Mouse (Mus musculus) gastrocnemius, postnatal 36 days (tissue): ENCODE measurements around the gene Eif2b4. TPM values are rescaled to one million over a fixed set of nuclear protein-coding genes. Genes with fewer than 3 reads are reported as not detected.

ENCODE experiments used
- DNase-seq, 2 experiments: peaks; one replicate each; pipeline ENCODE4 v3.0.0; 2022
- intact Hi-C: fragments of 180-260 bp; cut with DNase I; formaldehyde crosslinking; loops from one replicate; pipeline ENCODE4 v1.15.1; 2025
- total RNA-seq, 2 experiments: library from RNA; stranded (reverse); gene quantifications; 2 replicates each; pipeline ENCODE4 v1.2.3; 2021

Eif2b4 gene
- total RNA-seq, 2 experiments from 2014 or later = 44.1 to 52.9 TPM

DNA sequence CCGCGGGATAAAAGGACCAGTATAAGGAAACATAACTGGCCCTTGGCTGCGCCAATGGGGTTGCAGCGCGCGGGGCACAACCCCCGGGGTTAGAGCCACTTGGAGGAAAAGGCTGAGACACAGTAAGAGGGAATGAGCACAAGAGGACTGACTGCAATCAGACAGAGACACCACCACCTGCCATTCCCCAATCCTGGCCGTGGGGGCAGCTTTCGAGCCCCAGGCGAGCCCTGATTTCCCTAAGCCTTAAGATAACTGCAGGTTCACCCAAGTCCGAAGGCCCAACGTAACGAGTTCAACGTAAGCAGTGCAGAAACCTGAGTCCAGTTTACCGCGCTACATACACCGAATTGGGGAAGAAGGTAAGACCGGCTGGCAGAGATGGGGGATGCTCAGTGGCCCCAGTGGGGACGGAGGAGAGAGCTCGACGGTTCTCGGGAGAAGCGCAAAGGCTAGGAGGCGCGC, 13.9 kb downstream of the Eif2b4 start:
- intact Hi-C loops = no loop called here

DNA sequence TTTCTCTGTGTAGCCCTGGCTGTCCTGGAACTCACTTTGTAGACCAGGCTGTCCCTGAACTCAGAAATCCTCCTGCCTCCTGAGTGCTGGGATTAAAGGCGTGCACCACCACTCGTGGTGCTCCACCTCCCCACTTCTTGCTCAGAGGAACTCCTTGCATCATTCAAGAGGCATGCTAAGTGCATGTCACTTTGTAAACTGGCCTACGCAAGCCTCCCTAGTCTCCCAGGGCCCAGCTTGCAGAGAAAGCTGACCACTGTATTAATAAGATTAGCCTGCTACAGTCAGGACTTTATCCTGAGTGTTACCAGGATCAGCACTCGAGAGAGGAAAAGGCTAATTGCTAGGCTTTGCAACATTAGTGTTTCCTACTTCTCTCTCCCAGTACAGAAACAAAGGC, 24.6 kb downstream of the Eif2b4 start:
- no peak for DNase-seq
- intact Hi-C loops = no loop called here

More for the DNA sequence above, 13.9 kb downstream of the Eif2b4 start:
- no peak for DNase-seq

DNA sequence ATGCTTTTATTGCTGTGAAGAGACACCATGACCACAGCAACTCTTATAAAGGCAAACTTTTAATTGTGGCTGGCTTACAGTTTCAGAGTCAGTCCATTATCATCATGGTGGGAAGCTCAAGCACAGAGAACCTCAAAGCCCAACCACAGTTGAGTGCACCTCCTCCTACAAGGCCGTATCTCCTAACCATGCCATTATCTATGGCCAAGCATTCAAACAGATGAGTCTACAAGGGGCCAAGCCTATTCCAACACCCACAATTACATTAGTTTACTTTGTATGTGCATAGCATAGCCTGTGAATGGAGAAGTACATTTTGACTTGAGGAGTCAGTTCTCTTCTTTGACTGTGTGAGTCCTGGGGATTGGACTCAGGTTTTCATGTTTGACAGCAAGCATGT, 28.4 kb downstream of the Eif2b4 start:
- no peak for DNase-seq
- intact Hi-C loops = no loop called here

DNA sequence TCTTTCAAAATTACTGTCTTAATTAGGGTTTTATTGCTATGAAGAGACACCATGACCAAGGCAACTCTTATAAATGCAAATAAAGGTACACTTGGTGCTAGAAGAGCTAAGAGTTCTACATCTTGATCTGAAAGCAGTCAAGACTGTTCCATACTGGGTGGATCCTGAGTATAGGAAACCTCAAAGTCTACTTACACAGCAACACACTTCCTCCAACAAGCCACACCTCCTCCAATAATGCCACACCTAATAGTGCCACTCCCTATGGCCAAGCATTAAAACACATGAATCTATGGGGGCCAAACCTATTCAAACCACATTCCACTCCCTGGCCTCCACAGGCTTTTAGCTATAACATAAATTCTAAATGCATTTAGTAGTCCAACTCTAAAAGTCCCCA, 30.8 kb downstream of the Eif2b4 start:
- intact Hi-C loops = no loop called here
- no peak for DNase-seq

DNA sequence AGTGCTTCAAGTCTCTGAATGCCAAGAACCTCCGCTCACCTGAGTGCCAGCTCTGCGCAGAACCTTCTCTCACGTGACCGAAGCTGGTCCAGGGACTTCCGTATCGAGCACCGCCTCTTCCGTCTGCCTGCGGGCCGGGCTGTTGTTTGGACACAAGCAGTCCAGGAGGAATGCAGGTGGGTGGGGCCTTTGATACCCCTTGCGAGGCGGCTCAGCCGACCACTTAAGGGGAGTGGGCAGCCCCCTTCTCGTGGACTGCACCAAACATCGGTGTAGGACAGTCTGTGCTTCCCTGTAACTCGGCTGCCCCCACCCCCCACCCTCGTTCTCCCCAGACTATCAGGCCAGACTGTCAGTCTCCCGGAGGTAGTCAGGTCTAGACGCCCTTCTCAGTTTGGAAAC, 39.1 kb downstream of the Eif2b4 start, which contains the start of gene Mpv17:
Gene Mpv17 (minus strand): TSS at position 100 of the 402 bp plus-strand sequence.
- intact Hi-C loops = no loop called here
- DNase-seq = peak; percentile 69 to 76

DNA sequence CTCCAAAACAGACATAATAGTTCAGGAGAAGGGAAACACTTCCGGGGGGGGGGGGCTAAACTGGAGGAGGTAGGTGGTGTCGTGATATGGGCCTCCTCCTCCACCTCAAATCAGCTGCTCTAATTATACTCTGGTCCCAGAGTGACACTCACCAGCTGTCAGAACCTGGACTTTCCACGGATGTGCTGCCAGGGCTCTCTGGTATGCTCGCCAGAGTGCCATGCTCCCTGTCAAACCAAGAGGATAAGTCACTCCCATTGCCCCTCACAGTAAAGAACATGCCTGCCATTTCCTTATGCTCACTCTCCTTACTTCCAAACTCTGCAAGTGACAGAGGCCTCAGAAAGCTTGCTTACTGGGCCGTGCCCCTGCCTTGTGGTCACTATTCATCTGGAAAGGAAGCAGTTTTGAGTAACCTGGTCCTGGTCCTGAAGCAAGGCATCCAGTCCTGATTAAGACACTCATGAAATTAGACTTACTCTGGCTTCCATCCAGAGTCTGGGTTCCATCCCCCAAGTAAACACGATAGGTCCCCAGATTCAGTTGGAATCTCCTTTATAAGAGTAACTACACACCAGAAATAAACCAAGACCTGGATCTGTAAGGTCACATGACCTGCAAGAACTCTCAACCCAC, 39.6 kb downstream of the Eif2b4 start:
- DNase-seq = peak in 1 of 2 experiments; percentile 30
- intact Hi-C loops = no loop called here

DNA sequence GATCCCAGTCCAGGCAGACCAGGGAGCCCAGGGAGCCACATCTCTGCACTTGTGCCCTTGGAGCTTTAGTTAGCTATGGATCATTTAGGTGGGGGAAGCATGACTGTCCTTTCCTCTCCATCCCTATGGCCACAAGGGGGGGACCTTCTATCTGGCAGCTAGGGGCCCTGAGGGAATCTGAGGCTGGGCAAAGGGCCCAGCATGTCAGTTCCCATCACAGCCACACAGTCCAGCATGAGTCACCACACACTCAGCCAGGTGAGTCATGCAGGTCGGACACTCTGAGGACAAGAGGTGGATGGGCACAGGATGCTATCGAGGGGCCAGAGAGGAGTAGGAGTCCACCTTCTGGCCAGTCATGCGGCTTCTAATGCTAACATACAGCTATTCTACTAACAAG, 41.5 kb downstream of the Eif2b4 start:
- peak in 1 of 2 experiments; percentile 19 for DNase-seq
- intact Hi-C loops = no loop called here

DNA sequence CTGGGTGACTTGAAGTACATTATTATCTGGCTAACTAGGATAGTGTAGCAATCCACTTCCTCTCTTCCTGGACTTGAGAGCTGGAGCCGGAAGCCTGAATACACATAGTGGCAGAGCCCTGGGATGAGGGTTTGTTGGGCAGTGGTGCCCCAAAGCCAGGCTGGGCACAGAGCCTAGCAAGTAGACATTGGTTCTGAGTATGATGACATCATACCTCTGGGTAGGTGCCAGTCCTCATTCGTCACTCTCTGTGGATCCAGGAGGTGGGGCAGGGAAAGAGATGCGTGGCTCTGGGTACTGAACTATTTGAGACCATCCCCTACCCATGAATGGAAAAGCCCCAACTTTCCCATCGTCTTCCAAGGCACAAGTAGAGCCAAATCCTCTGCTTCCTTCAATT, 43.4 kb downstream of the Eif2b4 start:
- no peak for DNase-seq
- intact Hi-C loops = no loop called here

DNA sequence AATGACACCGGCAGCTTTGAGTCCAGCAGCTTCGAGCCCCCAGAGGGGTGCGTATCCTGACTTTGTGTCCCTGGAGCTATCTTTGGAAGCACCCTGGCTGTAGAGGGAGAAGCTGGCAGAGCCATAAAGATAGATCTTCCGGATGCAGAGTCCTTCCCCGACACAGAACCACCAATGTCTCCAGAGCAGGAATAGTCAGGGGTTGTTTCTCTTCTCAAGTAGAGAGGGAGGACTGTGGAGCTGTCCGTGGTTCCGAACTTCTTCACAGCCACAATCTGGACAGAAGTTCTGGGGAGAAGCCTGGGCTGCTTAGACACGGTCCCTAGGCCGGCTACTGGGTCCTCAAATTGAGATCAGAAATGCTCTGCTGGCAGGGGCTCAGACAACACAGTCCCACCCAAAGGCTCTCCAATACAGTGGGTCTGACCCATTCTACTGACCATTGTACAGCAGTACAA, 54.2 kb downstream of the Eif2b4 start:
- intact Hi-C loops = no loop called here
- no peak for DNase-seq

DNA sequence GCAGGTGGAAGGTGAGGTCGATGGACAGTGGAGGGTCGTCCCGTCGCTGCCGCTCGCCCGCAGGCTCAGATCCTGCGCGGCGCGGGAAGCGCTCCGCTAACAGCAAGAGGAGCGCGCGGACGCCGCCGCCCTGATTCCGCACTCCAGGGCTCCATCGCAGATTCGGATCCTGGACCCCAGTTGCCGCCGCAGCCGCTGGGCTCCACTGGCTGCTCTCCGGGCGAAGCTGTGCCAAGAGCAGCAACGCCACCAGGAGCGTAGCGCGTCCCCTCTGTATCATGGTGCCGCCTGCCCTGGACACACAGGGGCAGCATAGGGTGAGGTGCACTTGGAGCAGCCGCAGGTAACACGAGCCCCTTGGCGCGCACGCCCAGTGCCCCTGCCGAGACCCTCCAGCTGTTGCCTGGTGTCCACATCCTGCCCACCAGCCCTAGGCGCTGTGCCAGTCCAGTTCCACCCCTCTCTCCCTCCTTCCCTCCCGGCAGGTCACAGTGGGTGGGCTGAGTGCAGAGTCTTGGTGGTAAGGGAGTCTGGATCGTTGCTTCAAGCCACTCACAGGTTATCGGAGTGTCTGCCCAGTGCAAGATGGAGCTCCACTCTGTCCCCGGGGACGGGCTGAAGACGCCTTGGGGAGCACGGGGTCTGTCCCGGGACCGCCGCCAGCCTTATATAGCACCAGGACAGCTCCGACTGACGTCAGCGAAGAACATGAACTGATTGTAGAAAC, 54.8 kb downstream of the Eif2b4 start, which contains the start of gene Ucn:
Gene Ucn (minus strand): TSS at position 589 of the 727 bp plus-strand sequence.
- DNase-seq = no peak
- intact Hi-C loops = no loop called here

DNA sequence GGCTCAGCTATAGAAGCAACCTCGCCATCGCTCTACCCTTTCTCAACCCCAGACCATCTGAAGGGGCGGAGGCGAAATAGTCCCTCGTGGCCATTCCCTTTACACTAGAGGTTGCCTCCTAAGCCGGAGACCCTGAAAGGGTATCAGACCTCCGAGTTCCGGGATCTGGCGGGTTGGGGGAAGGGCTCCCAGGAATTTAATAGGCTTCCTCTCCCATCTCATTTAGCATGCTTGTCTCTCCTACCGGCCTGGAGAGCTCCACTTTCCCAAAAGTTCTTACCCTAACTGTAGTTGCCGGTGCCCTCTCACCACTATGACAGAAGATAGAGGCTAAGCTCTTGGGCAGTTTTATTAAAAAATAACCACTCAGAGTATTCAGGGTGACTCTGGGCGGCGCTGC, 55.6 kb downstream of the Eif2b4 start:
- no peak for DNase-seq
- intact Hi-C loops = no loop called here

Other genes with a start within 250 kb of the Eif2b4 start
- 1 to 10 TPM; 2.5 TPM for gene Cgref1, start 247.8 kb downstream of the Eif2b4 start, total RNA-seq
- gene Preb, start 233.1 kb downstream of the Eif2b4 start, total RNA-seq = 10 to 100 TPM; 76.7 to 86.2 TPM
- gene Tcf23, start 224.8 kb downstream of the Eif2b4 start, total RNA-seq = under 1 TPM; 0.15 to 0.32 TPM
- 10 to 100 TPM; 42.4 to 43.6 TPM for gene Atraid, start 145.1 kb downstream of the Eif2b4 start, total RNA-seq
- gene Slc5a6, start 144.5 kb downstream of the Eif2b4 start, total RNA-seq = 1 to 10 TPM; 2.5 to 3.8 TPM
- gene Cad, start 138.7 kb downstream of the Eif2b4 start, total RNA-seq = 10 to 100 TPM; 21.3 to 21.7 TPM
- not detected for gene Dnajc5g, start 87.1 kb downstream of the Eif2b4 start, total RNA-seq
- not detected for gene Slc30a3, start 85.2 kb downstream of the Eif2b4 start, total RNA-seq
- 100 to 1,000 TPM; 349 to 367 TPM for gene Trim54, start 76.7 kb downstream of the Eif2b4 start, total RNA-seq
- not detected for gene Ucn, start 54.6 kb downstream of the Eif2b4 start, total RNA-seq
- 10 to 100 TPM; 19.1 to 23.9 TPM for gene Mpv17, start 39.2 kb downstream of the Eif2b4 start, total RNA-seq
- 1 to 10 TPM in 1 of 2 experiments, under 1 TPM in 1; 0.59 to 1.7 TPM for gene Gm29609, start 13.5 kb downstream of the Eif2b4 start, total RNA-seq
- gene Gtf3c2, start 13.3 kb downstream of the Eif2b4 start, total RNA-seq = 10 to 100 TPM; 17.8 to 20.8 TPM
- gene Snx17, start 203 bp downstream of the Eif2b4 start, total RNA-seq = 10 to 100 TPM; 28.1 to 29.7 TPM
- 1 to 10 TPM; 5.1 to 5.8 TPM for gene Zfp513, start 8.9 kb upstream of the Eif2b4 start, total RNA-seq
- 10 to 100 TPM; 33.9 to 47.2 TPM for gene Ppm1g, start 27.3 kb upstream of the Eif2b4 start, total RNA-seq
- gene Nrbp1, start 47.4 kb upstream of the Eif2b4 start, total RNA-seq = 10 to 100 TPM; 51.1 to 60.0 TPM
- not detected for gene Gm9970, start 47.8 kb upstream of the Eif2b4 start, total RNA-seq
- gene Krtcap3, start 58.3 kb upstream of the Eif2b4 start, total RNA-seq = 1 to 10 TPM in 1 of 2 experiments, under 1 TPM in 1; 0.81 to 1.6 TPM
- 10 to 100 TPM; 20.3 to 26.3 TPM for gene Ift172, start 97.7 kb upstream of the Eif2b4 start, total RNA-seq
- gene Fndc4, start 102.7 kb upstream of the Eif2b4 start, total RNA-seq = 1 to 10 TPM in 1 of 2 experiments, under 1 TPM in 1; 0.74 to 1.3 TPM
- gene Gckr, start 104.0 kb upstream of the Eif2b4 start, total RNA-seq = not detected